Mouse (Mus musculus): ENCODE results near the gene Lrrfip2. TPM values are rescaled to one million over a fixed set of nuclear protein-coding genes. Genes with fewer than 3 reads are reported as not detected.

Lrrfip2 gene
- polyA plus RNA-seq, 1 experiment from 2014 or later: 42.1 TPM

DNA sequence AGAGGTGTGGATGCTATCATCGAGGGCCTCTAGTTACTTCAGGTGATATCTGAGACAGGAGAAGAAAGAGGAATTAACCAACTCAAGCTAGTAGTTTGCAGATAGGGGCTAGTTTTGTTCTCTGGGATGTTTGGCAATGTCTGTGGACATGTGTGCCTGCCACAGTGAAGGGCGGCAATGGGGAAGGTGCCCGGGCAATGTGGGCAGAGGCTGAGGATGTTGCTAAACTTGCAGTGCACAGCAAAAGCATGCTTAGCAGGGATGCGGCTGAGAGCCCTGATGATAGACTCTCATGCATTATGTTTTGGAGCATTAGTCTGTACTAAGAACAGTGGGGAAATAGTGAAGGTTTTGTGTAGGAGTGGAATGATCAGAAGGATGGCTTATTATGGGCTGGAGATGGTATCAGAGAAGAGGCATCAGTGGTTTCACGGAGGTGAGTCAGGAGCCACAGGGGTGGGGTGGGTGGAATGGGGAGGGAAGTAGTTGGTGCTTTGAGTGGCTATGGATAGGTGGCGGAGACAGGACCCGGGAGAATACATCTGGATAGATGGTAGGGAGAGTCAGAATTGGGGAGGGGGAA is 28.9 kb downstream of the Lrrfip2 start:
- H3K4me2 ChIP-seq (ENCODE audit: low read depth, low read length): no peak overlapping the region
- H3K9me3 ChIP-seq (ENCODE audit: control insufficient read depth, low read length): no peaks in the 10 kb centered on the region
- no peaks in the 10 kb centered on the region for H3K27me3 ChIP-seq (ENCODE audit: control insufficient read depth, insufficient read depth, low read depth, low read length)
- H3K27ac ChIP-seq (ENCODE audit: low read length): no peak overlapping the region
- 84% methylated on average over 7 of the region's 7 CpGs for WGBS
- no peaks in the 10 kb centered on the region for H3K36me3 ChIP-seq (ENCODE audit: control insufficient read depth, insufficient read depth, low read length)
- H3K9ac ChIP-seq (ENCODE audit: low read length): no peak overlapping the region
- H3K4me3 ChIP-seq (ENCODE audit: low read length): no peak overlapping the region
- ATAC-seq (ENCODE audit: low read depth): no peak
- peaks cover 24% of the 10 kb centered on the region for H3K4me1 ChIP-seq (replicated peaks; ENCODE audit: control insufficient read depth, insufficient read depth, low read length)

DNA sequence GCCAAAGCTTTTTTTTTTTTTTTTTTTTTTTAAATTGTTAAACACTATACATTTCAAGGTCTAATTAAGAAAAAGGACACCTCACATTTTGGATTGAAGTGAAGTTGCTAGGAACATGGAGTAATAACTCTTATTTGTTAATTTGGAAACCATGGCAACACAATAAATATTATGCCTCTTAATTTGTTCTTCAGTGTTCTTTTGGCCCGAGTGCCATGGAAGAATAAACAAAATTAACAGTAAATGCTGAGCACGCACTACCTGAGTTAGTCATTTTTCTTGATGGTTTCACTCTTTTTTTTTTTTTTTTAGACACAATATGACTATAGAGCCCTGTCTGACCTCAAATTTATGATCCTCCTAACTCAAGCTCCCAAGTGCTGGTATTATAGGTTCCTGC is 30.6 kb downstream of the Lrrfip2 start:
- Histone ChIP-seq H3K4me2 (ENCODE audit: low read depth, low read length) (no peak overlapping the region), H3K27me3 (ENCODE audit: control insufficient read depth, insufficient read depth, low read depth, low read length) (no peaks in the 10 kb centered on the region), H3K27ac (ENCODE audit: low read length) (no peak overlapping the region), H3K36me3 (ENCODE audit: control insufficient read depth, insufficient read depth, low read length) (no peaks in the 10 kb centered on the region), H3K4me1 (replicated peaks; ENCODE audit: control insufficient read depth, insufficient read depth, low read length) (peaks cover 24% of the 10 kb centered on the region), H3K9me3 (ENCODE audit: control insufficient read depth, low read length) (no peaks in the 10 kb centered on the region), H3K4me3 (ENCODE audit: low read length) (no peak overlapping the region), H3K9ac (ENCODE audit: low read length) (no peak overlapping the region)
- WGBS: 38% methylated on average over 2 of the region's 2 CpGs
- no peak for ATAC-seq (ENCODE audit: low read depth)

GRCm38 (mm10) chr9:111148414-111148813 is 31.0 kb downstream of the Lrrfip2 start:
- 28% methylated on average over 2 of the region's 2 CpGs for WGBS
- Histone ChIP-seq H3K9me3 (ENCODE audit: control insufficient read depth, low read length) (no peaks in the 10 kb centered on the region), H3K4me2 (ENCODE audit: low read depth, low read length) (no peak overlapping the region), H3K4me3 (ENCODE audit: low read length) (no peak overlapping the region), H3K27me3 (ENCODE audit: control insufficient read depth, insufficient read depth, low read depth, low read length) (no peaks in the 10 kb centered on the region), H3K9ac (ENCODE audit: low read length) (peak overlapping the region; percentile 13; the same call in 1 of the 2 replicates), H3K36me3 (ENCODE audit: control insufficient read depth, insufficient read depth, low read length) (no peaks in the 10 kb centered on the region), H3K27ac (ENCODE audit: low read length) (peak overlapping the region; percentile 51), H3K4me1 (replicated peaks; ENCODE audit: control insufficient read depth, insufficient read depth, low read length) (peaks cover 24% of the 10 kb centered on the region)
- ATAC-seq (ENCODE audit: low read depth): peak; percentile 26; the same call in 1 of the 2 replicates

DNA sequence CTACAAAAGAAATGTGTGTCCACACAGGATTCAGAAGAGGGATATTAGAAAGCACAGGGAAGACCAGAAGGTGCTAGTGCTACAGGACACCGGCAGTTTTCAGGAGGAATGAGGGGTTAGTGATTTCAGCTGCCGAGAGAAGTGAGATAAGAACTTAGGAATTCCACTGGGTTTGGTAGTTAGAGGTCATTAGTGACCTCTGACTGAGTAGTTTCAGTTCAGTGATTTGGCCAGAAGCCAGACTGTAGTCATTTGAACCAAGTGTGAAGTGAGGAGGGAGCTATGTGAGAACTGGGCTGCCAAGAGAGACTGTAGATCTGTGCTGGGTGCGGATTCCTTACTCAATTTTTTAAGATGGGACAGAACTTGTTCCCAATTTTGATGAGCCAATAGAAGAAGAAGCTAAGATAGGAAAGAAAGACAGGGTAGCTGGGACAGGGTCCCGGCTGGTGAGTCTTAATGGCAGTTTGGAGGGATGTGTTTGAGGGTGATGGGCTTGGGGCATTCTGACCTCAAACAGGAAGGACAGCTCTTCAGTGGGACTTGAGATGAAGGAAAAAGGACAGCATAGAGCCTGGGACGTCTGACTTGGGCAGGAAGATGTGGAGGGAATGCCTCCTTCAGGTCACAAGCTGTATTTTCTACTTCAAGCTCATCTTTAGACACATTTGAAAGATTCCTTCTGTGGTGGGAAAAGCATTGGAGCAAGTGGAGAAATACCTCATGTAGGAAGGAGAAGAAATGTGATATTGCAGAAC is 32.0 kb downstream of the Lrrfip2 start:
- 18% methylated on average over 5 of the region's 5 CpGs for WGBS
- ATAC-seq (ENCODE audit: low read depth): peak; percentile 92
- Histone ChIP-seq H3K4me3 (ENCODE audit: low read length) (no peak overlapping the region), H3K9me3 (ENCODE audit: control insufficient read depth, low read length) (no peaks in the 10 kb centered on the region), H3K36me3 (ENCODE audit: control insufficient read depth, insufficient read depth, low read length) (no peaks in the 10 kb centered on the region), H3K27me3 (ENCODE audit: control insufficient read depth, insufficient read depth, low read depth, low read length) (no peaks in the 10 kb centered on the region), H3K9ac (ENCODE audit: low read length) (no peak overlapping the region), H3K4me1 (replicated peaks; ENCODE audit: control insufficient read depth, insufficient read depth, low read length) (peaks cover 24% of the 10 kb centered on the region), H3K27ac (ENCODE audit: low read length) (peak overlapping the region; percentile 51), H3K4me2 (ENCODE audit: low read depth, low read length) (peak overlapping the region; percentile 1; the same call in 1 of the 2 replicates)

DNA sequence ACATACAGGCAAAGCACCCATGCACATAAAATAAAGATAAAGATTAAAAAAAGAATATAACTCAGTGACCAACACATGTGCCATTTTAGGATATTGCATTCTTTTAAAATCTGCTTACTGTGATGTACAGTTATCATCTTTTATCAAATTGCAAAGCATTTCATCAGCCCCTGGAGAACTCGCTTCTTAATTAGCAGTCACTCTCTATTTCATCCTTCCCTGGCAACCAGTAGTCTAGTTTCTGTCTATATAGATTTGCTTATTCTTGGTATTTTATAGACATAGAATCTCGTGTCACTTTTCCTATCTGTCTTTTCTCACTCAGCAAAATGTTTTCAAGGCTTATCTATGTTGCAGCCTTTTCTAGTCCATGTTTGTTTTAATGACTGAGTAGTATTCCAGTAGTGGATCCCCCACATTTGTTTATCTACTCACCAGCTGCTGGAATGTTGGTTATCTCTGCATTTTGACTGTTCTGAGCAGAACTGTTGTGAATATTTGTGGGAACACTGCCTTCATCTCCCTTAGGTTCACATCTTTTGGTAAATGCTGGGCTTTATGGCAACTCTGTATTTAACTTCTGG is 35.0 kb downstream of the Lrrfip2 start:
- no peak for ATAC-seq (ENCODE audit: low read depth)
- Histone ChIP-seq H3K9me3 (ENCODE audit: control insufficient read depth, low read length) (no peaks in the 10 kb centered on the region), H3K4me3 (ENCODE audit: low read length) (no peak overlapping the region), H3K4me1 (replicated peaks; ENCODE audit: control insufficient read depth, insufficient read depth, low read length) (peaks cover 28% of the 10 kb centered on the region), H3K27me3 (ENCODE audit: control insufficient read depth, insufficient read depth, low read depth, low read length) (no peaks in the 10 kb centered on the region), H3K27ac (ENCODE audit: low read length) (no peak overlapping the region), H3K4me2 (ENCODE audit: low read depth, low read length) (no peak overlapping the region), H3K9ac (ENCODE audit: low read length) (no peak overlapping the region), H3K36me3 (ENCODE audit: control insufficient read depth, insufficient read depth, low read length) (no peaks in the 10 kb centered on the region)
- 59% methylated on average over 2 of the region's 2 CpGs for WGBS

GRCm38 (mm10) chr9:111153026-111153425 is 35.6 kb downstream of the Lrrfip2 start:
- H3K4me1 ChIP-seq (replicated peaks; ENCODE audit: control insufficient read depth, insufficient read depth, low read length): peaks cover 29% of the 10 kb centered on the region
- ATAC-seq (ENCODE audit: low read depth): no peak

GRCm38 (mm10) chr9:111155764-111156458 is 38.5 kb downstream of the Lrrfip2 start:
- no peaks in the 10 kb centered on the region for H3K36me3 ChIP-seq (ENCODE audit: control insufficient read depth, insufficient read depth, low read length)
- no peak overlapping the region for H3K4me3 ChIP-seq (ENCODE audit: low read length)
- peak overlapping the region; percentile 28 for H3K4me2 ChIP-seq (ENCODE audit: low read depth, low read length)
- peak; percentile 96 for ATAC-seq (ENCODE audit: low read depth)
- H3K27ac ChIP-seq (ENCODE audit: low read length): peak overlapping the region; percentile 89
- H3K27me3 ChIP-seq (ENCODE audit: control insufficient read depth, insufficient read depth, low read depth, low read length): no peaks in the 10 kb centered on the region
- WGBS: 56% methylated on average over 11 of the region's 11 CpGs
- no peaks in the 10 kb centered on the region for H3K9me3 ChIP-seq (ENCODE audit: control insufficient read depth, low read length)
- H3K4me1 ChIP-seq (replicated peaks; ENCODE audit: control insufficient read depth, insufficient read depth, low read length): peaks cover 10% of the 10 kb centered on the region; the same call in 1 of the 2 replicates
- peak overlapping the region; percentile 36; the same call in 1 of the 2 replicates for H3K9ac ChIP-seq (ENCODE audit: low read length)

More at GRCm38 (mm10) chr9:111153026-111153425, 35.6 kb downstream of the Lrrfip2 start:
- Histone ChIP-seq H3K9ac (ENCODE audit: low read length) (no peak overlapping the region), H3K27ac (ENCODE audit: low read length) (no peak overlapping the region), H3K27me3 (ENCODE audit: control insufficient read depth, insufficient read depth, low read depth, low read length) (no peaks in the 10 kb centered on the region), H3K9me3 (ENCODE audit: control insufficient read depth, low read length) (no peaks in the 10 kb centered on the region), H3K4me2 (ENCODE audit: low read depth, low read length) (no peak overlapping the region), H3K4me3 (ENCODE audit: low read length) (no peak overlapping the region), H3K36me3 (ENCODE audit: control insufficient read depth, insufficient read depth, low read length) (no peaks in the 10 kb centered on the region)
- 95% methylated on average over 3 of the region's 3 CpGs for WGBS

DNA sequence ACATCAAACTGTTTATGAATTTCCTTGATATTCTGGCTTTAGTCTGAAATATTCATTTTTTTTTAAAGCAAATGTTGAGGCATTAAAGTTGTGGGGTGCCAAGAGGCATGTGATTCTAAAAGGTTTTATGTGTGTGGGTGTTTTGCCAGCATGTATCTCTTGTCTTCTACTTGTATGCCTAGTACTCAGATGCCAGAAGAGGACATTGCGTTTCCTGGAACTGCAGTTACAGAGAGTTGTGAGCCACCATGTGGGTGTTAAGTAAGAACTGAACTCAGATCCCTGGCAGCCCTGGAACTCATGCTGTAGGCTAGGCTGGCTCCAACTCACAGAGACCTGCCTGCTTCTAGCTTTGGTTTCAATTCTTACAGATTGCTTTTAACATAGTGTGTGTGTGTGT is 42.2 kb downstream of the Lrrfip2 start:
- Histone ChIP-seq H3K27ac (ENCODE audit: low read length) (no peak overlapping the region), H3K36me3 (ENCODE audit: control insufficient read depth, insufficient read depth, low read length) (no peaks in the 10 kb centered on the region; the same call in 1 of the 2 replicates), H3K4me2 (ENCODE audit: low read depth, low read length) (no peak overlapping the region), H3K27me3 (ENCODE audit: control insufficient read depth, insufficient read depth, low read depth, low read length) (no peaks in the 10 kb centered on the region), H3K9ac (ENCODE audit: low read length) (no peak overlapping the region), H3K4me3 (ENCODE audit: low read length) (no peak overlapping the region), H3K4me1 (replicated peaks; ENCODE audit: control insufficient read depth, insufficient read depth, low read length) (peaks cover 10% of the 10 kb centered on the region; the same call in 1 of the 2 replicates), H3K9me3 (ENCODE audit: control insufficient read depth, low read length) (no peaks in the 10 kb centered on the region)
- WGBS: 87% methylated on average over 1 of the region's 1 CpGs
- ATAC-seq (ENCODE audit: low read depth): no peak

- no peak overlapping the region for H3K9ac ChIP-seq (ENCODE audit: low read length)
- H3K27ac ChIP-seq (ENCODE audit: low read length): no peak overlapping the region
- no peak overlapping the region for H3K4me3 ChIP-seq (ENCODE audit: low read length)
- H3K4me2 ChIP-seq (ENCODE audit: low read depth, low read length): no peak overlapping the region
- H3K9me3 ChIP-seq (ENCODE audit: control insufficient read depth, low read length): no peaks in the 10 kb centered on the region; the same call in 1 of the 2 replicates
- H3K36me3 ChIP-seq (ENCODE audit: control insufficient read depth, insufficient read depth, low read length): no peaks in the 10 kb centered on the region; the same call in 1 of the 2 replicates
- no peak for ATAC-seq (ENCODE audit: low read depth)
- H3K27me3 ChIP-seq (ENCODE audit: control insufficient read depth, insufficient read depth, low read depth, low read length): no peaks in the 10 kb centered on the region
- peaks cover 10% of the 10 kb centered on the region; the same call in 1 of the 2 replicates for H3K4me1 ChIP-seq (replicated peaks; ENCODE audit: control insufficient read depth, insufficient read depth, low read length)
- WGBS: 78% methylated on average over 14 of the region's 14 CpGs
Observed at GRCm38 (mm10) chr9:111161213-111161612, 43.8 kb downstream of the Lrrfip2 start.
